Mouse (Mus musculus) megakaryocyte, embryonic 14.5 days (primary cell): ENCODE measurements around the gene Pitpna.

Experiments
- FLI1 ChIP-seq: IDR thresholded peaks from 2 replicates; pipeline ENCODE4 v1.6.1; 2012; ENCODE audit warnings: low read length, inconsistent platforms, mixed read lengths
- GATA1 ChIP-seq: IDR thresholded peaks from 3 replicates; pipeline ENCODE4 v1.6.1; 2012; ENCODE audit warnings: mixed read lengths, low read length, inconsistent platforms, borderline replicate concordance

GRCm38 (mm10) chr11:75551321-75551720 lies 36.6 kb upstream of the Pitpna start:
- no peak for TF ChIP-seq GATA1
- TF ChIP-seq FLI1 = no peak
